Mouse (Mus musculus): ENCODE data around the gene Ctcfl. TPM values are rescaled to one million over a fixed set of nuclear protein-coding genes. Genes with fewer than 3 reads are reported as not detected.

The Ctcfl gene
- polyA plus RNA-seq, 1 experiment from 2014 or later, result 0.09 TPM

GRCm38 (mm10) chr2:173080785-173081241 is 38.5 kb downstream of the Ctcfl start:
- Histone ChIP-seq H3K36me3 (no peaks in the 10 kb centered on the region), H3K9ac (no peak overlapping the region), H3K27ac (replicated peaks) (no peak overlapping the region), H3K4me3 (replicated peaks) (no peak overlapping the region), H3K27me3 (no peaks in the 10 kb centered on the region), H3K9me3 (replicated peaks) (no peaks in the 10 kb centered on the region), H3K4me2 (replicated peaks) (no peak overlapping the region), H3K4me1 (peaks cover 14% of the 10 kb centered on the region)
- ATAC-seq (ENCODE audit: insufficient number of reproducible peaks, low FRiP score, low TSS enrichment, low read depth), result peak; percentile 44
- WGBS, result 29% methylated on average over 10 of the region's 10 CpGs

- no peak overlapping the region for H3K4me3 ChIP-seq (replicated peaks)
- no peak for ATAC-seq (ENCODE audit: insufficient number of reproducible peaks, low FRiP score, low TSS enrichment, low read depth)
- no peaks in the 10 kb centered on the region for H3K9me3 ChIP-seq (replicated peaks)
- H3K27ac ChIP-seq (replicated peaks), result no peak overlapping the region
- WGBS, result 37% methylated on average over 10 of the region's 10 CpGs
- no peak overlapping the region for H3K9ac ChIP-seq
- no peak overlapping the region for H3K4me2 ChIP-seq (replicated peaks)
- H3K36me3 ChIP-seq, result no peaks in the 10 kb centered on the region
- no peaks in the 10 kb centered on the region for H3K27me3 ChIP-seq
- peaks cover 14% of the 10 kb centered on the region for H3K4me1 ChIP-seq
Measured at GRCm38 (mm10) chr2:173079766-173080549, 39.4 kb downstream of the Ctcfl start.

- Histone ChIP-seq H3K9ac (no peak overlapping the region), H3K36me3 (no peaks in the 10 kb centered on the region), H3K27me3 (no peaks in the 10 kb centered on the region), H3K4me2 (replicated peaks) (no peak overlapping the region), H3K4me1 (peaks cover 11% of the 10 kb centered on the region), H3K27ac (replicated peaks) (no peak overlapping the region), H3K9me3 (replicated peaks) (no peaks in the 10 kb centered on the region), H3K4me3 (replicated peaks) (no peak overlapping the region)
- 65% methylated on average over 9 of the region's 9 CpGs for WGBS
- ATAC-seq (ENCODE audit: insufficient number of reproducible peaks, low FRiP score, low TSS enrichment, low read depth), result no peak
Measured at GRCm38 (mm10) chr2:173076921-173077320, 42.4 kb downstream of the Ctcfl start.

- ATAC-seq (ENCODE audit: insufficient number of reproducible peaks, low FRiP score, low TSS enrichment, low read depth), result no peak
- Histone ChIP-seq H3K4me3 (replicated peaks) (no peak overlapping the region), H3K4me1 (no peaks in the 10 kb centered on the region), H3K9ac (no peak overlapping the region), H3K4me2 (replicated peaks) (no peak overlapping the region), H3K27me3 (no peaks in the 10 kb centered on the region), H3K9me3 (replicated peaks) (no peaks in the 10 kb centered on the region), H3K36me3 (no peaks in the 10 kb centered on the region), H3K27ac (replicated peaks) (no peak overlapping the region)
- WGBS, result 57% methylated on average over 5 of the region's 5 CpGs
Measured at GRCm38 (mm10) chr2:173073666-173074065, 45.7 kb downstream of the Ctcfl start.

- H3K27ac ChIP-seq (replicated peaks), result no peak overlapping the region
- no peak overlapping the region for H3K9ac ChIP-seq
- no peaks in the 10 kb centered on the region for H3K4me1 ChIP-seq
- H3K4me3 ChIP-seq (replicated peaks), result no peak overlapping the region
- no peaks in the 10 kb centered on the region for H3K27me3 ChIP-seq
- WGBS, result 90% methylated on average over 7 of the region's 7 CpGs
- H3K9me3 ChIP-seq (replicated peaks), result no peaks in the 10 kb centered on the region
- ATAC-seq (ENCODE audit: insufficient number of reproducible peaks, low FRiP score, low TSS enrichment, low read depth), result no peak; the same call in 1 of the 2 replicates
- H3K36me3 ChIP-seq, result no peaks in the 10 kb centered on the region
- no peak overlapping the region for H3K4me2 ChIP-seq (replicated peaks)
Measured at GRCm38 (mm10) chr2:173072948-173073347, 46.4 kb downstream of the Ctcfl start.

GRCm38 (mm10) chr2:173064864-173065263 is 54.5 kb downstream of the Ctcfl start:
- Histone ChIP-seq H3K9me3 (replicated peaks) (no peaks in the 10 kb centered on the region), H3K4me2 (replicated peaks) (no peak overlapping the region), H3K4me3 (replicated peaks) (no peak overlapping the region), H3K9ac (no peak overlapping the region), H3K27me3 (no peaks in the 10 kb centered on the region), H3K27ac (replicated peaks) (no peak overlapping the region), H3K4me1 (no peaks in the 10 kb centered on the region), H3K36me3 (no peaks in the 10 kb centered on the region)
- no peak for ATAC-seq (ENCODE audit: insufficient number of reproducible peaks, low FRiP score, low TSS enrichment, low read depth)
- 90% methylated on average over 2 of the region's 2 CpGs for WGBS

GRCm38 (mm10) chr2:173063219-173063618 is 56.1 kb downstream of the Ctcfl start:
- Histone ChIP-seq H3K36me3 (no peaks in the 10 kb centered on the region), H3K9ac (no peak overlapping the region), H3K4me2 (replicated peaks) (no peak overlapping the region), H3K27me3 (no peaks in the 10 kb centered on the region), H3K9me3 (replicated peaks) (no peaks in the 10 kb centered on the region), H3K4me3 (replicated peaks) (no peak overlapping the region), H3K27ac (replicated peaks) (no peak overlapping the region), H3K4me1 (peaks cover 4% of the 10 kb centered on the region; the same call in 1 of the 2 replicates)
- ATAC-seq (ENCODE audit: insufficient number of reproducible peaks, low FRiP score, low TSS enrichment, low read depth), result no peak
- WGBS, result 60% methylated on average over 1 of the region's 1 CpGs

GRCm38 (mm10) chr2:173061443-173062351 is 57.6 kb downstream of the Ctcfl start:
- no peak overlapping the region for H3K9ac ChIP-seq
- 67% methylated on average over 15 of the region's 15 CpGs for WGBS
- no peak overlapping the region for H3K27ac ChIP-seq (replicated peaks)

GRCm38 (mm10) chr2:173060450-173060849 is 58.9 kb downstream of the Ctcfl start:
- H3K36me3 ChIP-seq, result no peaks in the 10 kb centered on the region
- H3K27ac ChIP-seq (replicated peaks), result no peak overlapping the region
- 84% methylated on average over 9 of the region's 9 CpGs for WGBS
- H3K9me3 ChIP-seq (replicated peaks), result no peaks in the 10 kb centered on the region
- H3K4me1 ChIP-seq, result peaks cover 14% of the 10 kb centered on the region
- no peaks in the 10 kb centered on the region for H3K27me3 ChIP-seq
- H3K4me2 ChIP-seq (replicated peaks), result no peak overlapping the region
- H3K4me3 ChIP-seq (replicated peaks), result no peak overlapping the region
- ATAC-seq (ENCODE audit: insufficient number of reproducible peaks, low FRiP score, low TSS enrichment, low read depth), result no peak
- no peak overlapping the region for H3K9ac ChIP-seq

More at GRCm38 (mm10) chr2:173061443-173062351, 57.6 kb downstream of the Ctcfl start:
- Histone ChIP-seq H3K4me3 (replicated peaks) (no peak overlapping the region), H3K4me2 (replicated peaks) (no peak overlapping the region), H3K27me3 (no peaks in the 10 kb centered on the region), H3K36me3 (no peaks in the 10 kb centered on the region), H3K4me1 (peaks cover 14% of the 10 kb centered on the region), H3K9me3 (replicated peaks) (no peaks in the 10 kb centered on the region)
- ATAC-seq (ENCODE audit: insufficient number of reproducible peaks, low FRiP score, low TSS enrichment, low read depth), result no peak

GRCm38 (mm10) chr2:173058263-173058662 is 61.1 kb downstream of the Ctcfl start:
- Histone ChIP-seq H3K4me1 (peaks cover 16% of the 10 kb centered on the region), H3K9me3 (replicated peaks) (no peaks in the 10 kb centered on the region), H3K36me3 (no peaks in the 10 kb centered on the region), H3K4me2 (replicated peaks) (no peak overlapping the region), H3K27ac (replicated peaks) (no peak overlapping the region; the same call in 1 of the 2 replicates), H3K9ac (no peak overlapping the region), H3K4me3 (replicated peaks) (no peak overlapping the region), H3K27me3 (no peaks in the 10 kb centered on the region)
- WGBS, result 30% methylated on average over 11 of the region's 11 CpGs
- ATAC-seq (ENCODE audit: insufficient number of reproducible peaks, low FRiP score, low TSS enrichment, low read depth), result no peak

GRCm38 (mm10) chr2:173057623-173058022 is 61.7 kb downstream of the Ctcfl start:
- no peak overlapping the region for H3K9ac ChIP-seq
- H3K27me3 ChIP-seq, result no peaks in the 10 kb centered on the region
- 35% methylated on average over 10 of the region's 10 CpGs for WGBS
- no peak overlapping the region for H3K4me3 ChIP-seq (replicated peaks)
- no peak overlapping the region for H3K4me2 ChIP-seq (replicated peaks)
- no peaks in the 10 kb centered on the region for H3K9me3 ChIP-seq (replicated peaks)
- H3K27ac ChIP-seq (replicated peaks), result no peak overlapping the region
- no peak for ATAC-seq (ENCODE audit: insufficient number of reproducible peaks, low FRiP score, low TSS enrichment, low read depth)
- no peaks in the 10 kb centered on the region for H3K36me3 ChIP-seq
- H3K4me1 ChIP-seq, result peaks cover 16% of the 10 kb centered on the region

Data from embryonic facial prominence, embryonic 15.5 days (tissue).